Mouse (Mus musculus): ENCODE results near the gene 6030452D12Rik.

The 6030452D12Rik gene

DNA sequence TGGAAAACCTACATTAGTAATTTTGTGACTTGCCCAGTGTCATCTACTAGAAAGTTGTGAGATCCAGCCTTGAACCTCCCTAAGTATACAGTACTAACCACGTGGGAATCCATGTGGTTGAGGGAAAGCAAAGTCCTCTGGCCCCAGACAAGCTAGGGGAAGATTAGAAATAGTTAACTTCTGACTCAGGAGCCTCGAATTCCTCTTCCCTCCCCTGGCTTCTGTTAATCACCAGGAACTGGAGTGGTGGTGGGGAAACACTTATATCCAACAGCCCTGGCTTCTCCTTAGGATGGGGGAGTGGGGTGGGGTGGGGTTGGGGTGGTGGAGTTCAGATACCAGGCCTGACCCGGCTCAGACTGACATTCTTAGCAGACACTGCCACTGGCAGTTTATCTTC lies 18.4 kb downstream of the 6030452D12Rik start:
- DNase-seq: no peak

- DNase-seq: no peak
Observed at GRCm38 (mm10) chr8:106520578-106520977, 20.3 kb downstream of the 6030452D12Rik start.

DNA sequence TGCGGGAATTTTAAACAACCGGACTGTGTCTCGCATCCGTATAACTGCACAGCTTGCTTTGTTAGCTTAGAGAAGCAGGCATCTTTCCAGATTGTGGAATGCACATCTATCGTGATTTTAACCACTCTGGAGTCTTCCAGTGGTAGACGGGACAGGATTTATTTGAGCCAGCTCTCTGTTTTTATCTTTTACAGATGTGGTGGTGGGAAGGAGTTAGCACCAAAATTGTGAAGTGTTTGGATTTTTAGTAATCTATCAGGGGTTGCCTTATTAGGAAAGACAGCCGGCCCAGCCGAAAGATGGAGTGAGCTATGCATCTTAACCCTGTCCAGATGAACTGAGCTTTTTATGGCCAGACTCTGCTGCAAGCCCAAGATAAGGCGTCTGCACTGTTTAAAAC lies 21.5 kb downstream of the 6030452D12Rik start:
- DNase-seq: no peak

- DNase-seq: no peak
Observed at GRCm38 (mm10) chr8:106526725-106527124, 26.4 kb downstream of the 6030452D12Rik start.

DNA sequence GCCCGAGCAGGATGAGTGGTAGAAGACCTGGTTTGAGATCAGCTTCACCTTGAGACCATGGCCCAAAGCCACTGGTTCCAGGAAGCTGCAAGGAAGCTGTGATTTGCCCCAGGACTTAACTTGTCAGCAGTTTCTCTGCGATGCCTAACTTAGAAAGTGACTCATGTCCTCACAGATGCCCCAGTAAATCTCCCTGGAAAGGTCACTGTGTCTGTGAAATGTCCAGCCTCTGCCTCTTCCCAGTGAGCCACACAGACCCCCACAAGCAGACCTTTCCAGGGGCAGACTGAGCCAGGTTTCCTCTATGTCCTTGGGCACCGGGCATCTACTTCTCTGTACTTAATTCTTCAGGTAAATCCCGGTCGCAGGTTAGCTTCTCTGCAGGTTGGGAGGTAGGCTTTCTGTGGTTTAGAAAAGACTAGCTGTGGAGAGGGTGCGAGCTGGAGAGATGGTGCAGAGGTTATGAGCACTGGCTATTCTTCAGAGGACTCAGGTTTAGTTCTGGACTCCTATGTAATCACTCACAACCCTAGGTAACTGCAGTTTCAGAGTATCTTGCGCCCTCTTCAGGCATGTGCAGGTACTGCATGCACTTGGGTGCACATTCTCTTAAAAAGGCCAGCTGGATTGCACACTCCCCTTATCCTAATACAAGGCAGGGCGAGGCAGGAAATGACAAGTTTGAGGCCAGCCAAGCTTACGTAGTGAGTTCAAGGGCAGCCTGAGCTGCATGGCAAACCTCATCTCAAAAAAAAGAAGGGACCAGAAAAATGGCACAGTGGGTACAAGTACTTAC lies 27.1 kb downstream of the 6030452D12Rik start:
- DNase-seq: no peak

GRCm38 (mm10) chr8:106528596-106529249 lies 28.4 kb downstream of the 6030452D12Rik start:
- DNase-seq: no peak

- DNase-seq: no peak
Observed at GRCm38 (mm10) chr8:106529885-106530482, 29.7 kb downstream of the 6030452D12Rik start.

DNA sequence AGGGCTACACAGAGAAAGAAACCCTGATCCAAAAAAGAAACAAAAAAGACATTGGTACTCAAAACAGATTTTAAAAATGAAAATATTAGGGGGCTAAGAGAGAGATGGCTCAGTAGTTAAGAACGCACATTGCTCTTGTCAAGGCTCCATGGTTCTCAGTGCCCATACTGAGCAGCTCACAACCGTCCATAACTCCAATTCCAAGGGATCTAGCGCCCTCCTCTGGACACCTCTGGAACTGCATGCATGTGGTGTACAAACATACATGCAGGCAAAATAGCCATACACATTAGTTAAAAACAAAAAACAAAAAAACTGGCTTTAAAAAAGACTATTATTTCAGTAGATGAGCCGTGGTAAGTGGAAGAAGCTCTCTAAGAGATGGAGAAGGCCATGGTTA lies 30.2 kb downstream of the 6030452D12Rik start:
- peak; percentile 17 for DNase-seq

- no peak for DNase-seq
Observed at GRCm38 (mm10) chr8:106533709-106534108, 33.4 kb downstream of the 6030452D12Rik start.

DNA sequence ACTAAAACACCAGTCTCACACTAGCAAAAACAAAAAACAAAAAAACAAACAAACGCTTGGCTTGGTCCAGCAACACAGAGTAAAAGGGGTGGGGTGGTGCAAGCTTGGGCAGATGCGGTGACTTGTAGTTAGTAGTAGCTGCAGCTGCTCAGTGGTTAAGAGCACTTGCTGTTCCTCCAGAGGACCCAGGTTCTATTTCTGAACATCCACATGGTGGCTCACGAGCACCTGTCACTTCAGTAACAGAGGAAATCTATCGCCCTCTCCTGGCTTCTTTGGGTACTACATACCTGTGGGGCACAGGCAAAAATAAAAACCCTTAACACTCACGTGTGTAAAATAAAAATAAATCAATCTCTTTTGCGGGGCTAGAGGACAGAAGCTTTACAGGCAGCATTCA lies 34.1 kb downstream of the 6030452D12Rik start:
- DNase-seq: peak; percentile 79

DNA sequence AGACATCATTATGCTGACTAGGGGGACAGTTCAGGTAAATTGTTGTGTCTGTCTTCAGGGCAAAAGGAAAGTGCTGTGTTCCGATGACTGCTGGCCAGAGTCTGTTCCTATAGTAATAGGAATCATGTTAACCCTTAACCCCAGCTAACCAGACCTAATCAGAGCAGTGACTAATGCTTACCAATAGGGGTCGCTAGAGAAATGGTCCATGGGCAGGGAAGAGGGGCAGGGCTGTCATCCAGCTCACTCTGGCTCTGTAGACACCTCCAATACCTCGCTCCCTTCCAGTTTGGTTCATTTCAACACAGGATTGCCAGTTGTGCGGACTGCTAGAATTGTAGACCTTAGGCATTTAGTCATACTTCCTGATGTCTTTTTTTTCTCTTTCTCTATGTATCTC lies 35.1 kb downstream of the 6030452D12Rik start:
- DNase-seq: no peak

DNA sequence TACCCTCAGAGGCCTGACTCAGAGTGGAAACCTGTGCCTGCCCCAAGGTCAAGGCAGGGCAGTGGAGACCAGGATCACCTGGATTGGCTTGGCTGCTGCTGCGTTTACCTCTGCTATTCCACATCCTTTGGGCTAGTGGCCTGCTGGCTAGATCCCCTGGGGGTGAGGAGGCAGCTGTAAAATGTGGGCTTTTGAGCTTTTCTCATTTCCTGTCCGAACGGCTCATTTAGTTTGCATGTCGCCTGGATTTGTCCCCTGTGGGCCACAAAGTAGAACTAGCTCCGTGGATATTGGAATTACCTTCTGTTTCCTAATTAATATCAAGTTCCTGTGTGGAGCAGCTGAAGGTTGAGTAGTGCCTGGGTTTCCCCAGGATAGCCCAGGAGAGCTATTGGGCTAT lies 38.9 kb downstream of the 6030452D12Rik start:
- no peak for DNase-seq

DNA sequence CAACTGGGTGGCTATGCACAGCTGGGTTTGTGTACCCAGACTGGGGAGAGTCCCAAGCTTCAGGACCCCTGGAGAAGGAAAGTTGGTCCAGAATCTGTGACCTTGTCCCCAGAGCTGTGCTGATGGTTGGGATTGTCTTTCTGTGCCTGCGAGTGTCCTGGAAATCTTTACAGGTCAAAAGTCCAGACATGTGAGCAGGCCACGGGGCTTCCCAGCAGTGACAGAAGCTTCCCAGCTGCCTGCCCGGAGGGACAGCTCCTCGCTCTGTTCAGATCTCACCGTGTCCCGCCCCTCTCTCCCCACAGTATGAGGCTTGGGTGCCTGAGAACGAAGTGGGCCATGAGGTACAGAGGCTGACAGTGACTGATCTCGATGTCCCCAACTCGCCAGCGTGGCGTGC lies 40.7 kb downstream of the 6030452D12Rik start:
- DNase-seq: no peak

GRCm38 (mm10) chr8:106543043-106543442 lies 42.7 kb downstream of the 6030452D12Rik start:
- no peak for DNase-seq

- DNase-seq: no peak
Observed at GRCm38 (mm10) chr8:106545149-106545548, 44.8 kb downstream of the 6030452D12Rik start.

GRCm38 (mm10) chr8:106546746-106547145 lies 46.4 kb downstream of the 6030452D12Rik start:
- DNase-seq: no peak

DNA sequence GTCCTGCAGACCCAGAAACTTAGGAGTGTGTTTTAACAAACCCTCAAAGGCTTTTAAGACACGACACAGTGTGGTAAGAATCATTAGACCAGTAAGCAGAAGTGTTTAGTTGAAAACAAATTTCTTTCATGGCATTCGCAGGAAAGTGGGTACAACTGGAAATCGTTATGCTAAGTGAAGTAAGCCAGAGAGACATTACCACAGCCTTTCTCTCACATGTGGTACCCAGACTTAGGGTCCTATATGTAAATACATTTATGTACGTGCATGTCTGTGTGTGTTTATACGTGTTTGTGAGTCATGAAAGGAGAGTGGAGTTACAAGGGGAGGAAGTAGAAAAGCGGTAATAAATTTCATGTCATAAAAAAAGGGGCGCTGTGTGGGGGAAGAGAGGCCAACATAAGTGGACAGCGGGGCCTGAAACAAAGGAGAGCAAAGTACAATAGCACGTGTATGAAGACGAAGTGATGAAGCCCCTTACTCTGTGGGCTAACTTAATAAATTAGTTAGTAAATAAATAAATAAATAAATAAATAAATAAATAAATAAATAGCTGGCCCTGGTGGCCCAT lies 48.1 kb downstream of the 6030452D12Rik start:
- DNase-seq: no peak

GRCm38 (mm10) chr8:106550906-106551305 lies 50.6 kb downstream of the 6030452D12Rik start:
- no peak for DNase-seq

GRCm38 (mm10) chr8:106554011-106554410 lies 53.7 kb downstream of the 6030452D12Rik start:
- DNase-seq: no peak

DNA sequence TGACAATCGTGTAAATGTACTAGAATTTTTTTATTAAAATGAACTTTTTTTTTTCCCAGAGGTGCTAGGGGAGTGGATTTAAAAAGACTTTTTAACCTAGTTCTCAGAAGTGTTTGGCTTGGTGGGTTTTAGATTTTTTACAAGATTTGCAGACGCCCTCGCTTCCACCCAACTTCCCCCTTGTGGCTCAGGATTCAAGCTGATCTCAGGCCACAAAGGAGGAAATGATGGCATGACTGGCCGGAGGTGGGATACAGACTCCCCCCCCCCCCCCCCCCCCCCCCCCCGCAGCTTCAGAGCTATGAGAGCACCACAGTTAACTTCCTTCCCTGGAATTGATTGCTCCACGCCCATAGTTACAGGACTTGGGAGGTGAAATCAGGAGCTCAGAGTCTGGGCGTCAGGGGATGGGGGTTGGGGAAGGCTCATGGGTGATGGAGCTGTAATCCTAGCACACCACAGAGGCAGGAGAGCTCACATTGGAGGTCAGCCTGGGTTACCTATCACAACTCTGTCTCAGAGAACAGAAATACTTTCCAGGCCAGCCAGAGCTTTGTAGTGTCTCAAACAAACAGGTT lies 55.8 kb downstream of the 6030452D12Rik start:
- DNase-seq: no peak
